Mouse (Mus musculus) liver, embryonic 14.5 days (tissue): ENCODE measurements around the gene Abcd2. TPM values are rescaled to one million over a fixed set of nuclear protein-coding genes. Genes with fewer than 3 reads are reported as not detected.

Experiments used
- ATAC-seq: fragments of 200-750 bp; cut with Nextera tagmentation; 2 replicates; pipeline ENCODE4 v1.8.0; 2017; ENCODE audit warnings: moderate number of reproducible peaks, mild to moderate bottlenecking, moderate library complexity; ENCODE audit not compliant: insufficient read depth
- DNase-seq, 3 experiments: peaks; one replicate each; pipeline ENCODE4 v3.0.0-alpha.2; 2012 to 2013; ENCODE audit warnings: low read depth in 3 of 3, low spot score in 3 of 3
- H3K27ac ChIP-seq: fragments of 300-500 bp; sonication (generic); 2 replicates; pipeline ENCODE4 v1.5.1; 2014; ENCODE audit warnings: moderate library complexity, mild to moderate bottlenecking, control low read depth, inconsistent platforms
- H3K27me3 ChIP-seq: fragments of 300-500 bp; sonication (generic); 2 replicates; pipeline ENCODE4 v1.6.1; 2014; ENCODE audit warnings: mild to moderate bottlenecking, low read length, moderate library complexity; ENCODE audit not compliant: control insufficient read depth, insufficient read depth
- H3K36me3 ChIP-seq: fragments of 300-500 bp; sonication (generic); replicated peaks from 2 replicates; pipeline ENCODE4 v1.6.1; 2014; ENCODE audit warnings: low read depth; ENCODE audit not compliant: control insufficient read depth, insufficient read depth
- H3K4me1 ChIP-seq, 2 experiments: fragments of 200-500 bp in 1 of 2; fragments of 300-500 bp in 1 of 2; sonication (generic) in 1 of 2; replicated peaks; 2 replicates each; pipeline ENCODE4 v1.6.1; 2012 to 2014; ENCODE audit warnings: antibody characterized with exemption in 1 of 2, inconsistent platforms in 1 of 2, low read length in 1 of 2; ENCODE audit not compliant: control insufficient read depth in 2 of 2, insufficient read depth in 2 of 2
- H3K4me2 ChIP-seq: fragments of 300-500 bp; sonication (generic); 2 replicates; pipeline ENCODE4 v1.6.1; 2014; ENCODE audit warnings: low read depth, mild to moderate bottlenecking, control low read depth, moderate library complexity
- H3K4me3 ChIP-seq, 2 experiments: fragments of 200-500 bp in 1 of 2; fragments of 300-500 bp in 1 of 2; sonication (generic) in 1 of 2; 2 replicates each; pipeline ENCODE4 v1.5.1; 2012 to 2014; ENCODE audit warnings: low read depth in 2 of 2, low read length in 2 of 2, mild to moderate bottlenecking in 2 of 2, control low read depth in 1 of 2, inconsistent platforms in 1 of 2, moderate library complexity in 1 of 2; ENCODE audit not compliant: insufficient read depth in 1 of 2
- H3K9ac ChIP-seq: fragments of 300-500 bp; sonication (generic); replicated peaks from 2 replicates; pipeline ENCODE4 v1.6.1; 2014; ENCODE audit warnings: mild to moderate bottlenecking, control low read depth, moderate library complexity
- H3K9me3 ChIP-seq: fragments of 300-500 bp; sonication (generic); 2 replicates; pipeline ENCODE4 v1.6.1; 2016; ENCODE audit warnings: low read length, mixed read lengths; ENCODE audit not compliant: control insufficient read depth
- CTCF ChIP-seq: IDR thresholded peaks from 2 replicates; pipeline ENCODE4 v1.5.1; 2016; ENCODE audit warnings: antibody characterized with exemption, low read depth, control low read depth
- EP300 ChIP-seq: IDR thresholded peaks from 2 replicates; pipeline ENCODE4 v1.6.1; 2016; ENCODE audit warnings: antibody characterized with exemption, low read depth
- WGBS: fragments of 180-500 bp; shearing (Covaris S2); extraction: QIAGEN DNeasy Blood & Tissue Kit; methylation state at CpG from one replicate; pipeline ENCODE4 v1.1.7; 2014; ENCODE audit not compliant: insufficient replicate concordance; 5-methylcytosine and 5-hydroxymethylcytosine counted together
- polyA plus RNA-seq, 2 experiments: library from polyadenylated mRNA; depleted of rRNA in 1 of 2; stranded (reverse) in 1 of 2; unstranded in 1 of 2; fragments of >200 nt; fragmentation: Nextera tagmentation in 1 of 2; extraction: Ambion mirVana in 1 of 2; gene quantifications; 2 replicates each; pipeline versions ENCODE4 v1.2.1 to v1.2.3; 2012 to 2014

Gene Abcd2
- polyA plus RNA-seq, 2 experiments: 1.1 to 2.5 TPM

GRCm38 (mm10) chr15:91171332-91171731 lies 20.3 kb downstream of the Abcd2 start:
- 60% methylated on average over 4 of the region's 4 CpGs for WGBS
- no peak for ATAC-seq

GRCm38 (mm10) chr15:91170602-91171328 lies 20.8 kb downstream of the Abcd2 start:
- ATAC-seq (no peak), DNase-seq (no peak)
- no peak overlapping the region for H3K4me2 ChIP-seq
- H3K27me3 ChIP-seq: no peaks in the 10 kb centered on the region
- H3K36me3 ChIP-seq: no peaks in the 10 kb centered on the region
- no peaks in the 10 kb centered on the region for H3K9me3 ChIP-seq
- H3K4me3 ChIP-seq: no peak overlapping the region
- H3K27ac ChIP-seq: no peak overlapping the region
- WGBS: 71% methylated on average over 9 of the region's 9 CpGs
- H3K4me1 ChIP-seq: no peaks in the 10 kb centered on the region
- TF ChIP-seq EP300: no peak
- no peak for TF ChIP-seq CTCF
- no peak overlapping the region for H3K9ac ChIP-seq

More at GRCm38 (mm10) chr15:91171332-91171731, 20.3 kb downstream of the Abcd2 start:
- no peak overlapping the region for H3K9ac ChIP-seq
- no peak overlapping the region for H3K27ac ChIP-seq
- no peaks in the 10 kb centered on the region for H3K4me1 ChIP-seq
- H3K36me3 ChIP-seq: no peaks in the 10 kb centered on the region
- H3K4me2 ChIP-seq: no peak overlapping the region
- no peak overlapping the region for H3K4me3 ChIP-seq
- DNase-seq: no peak
- H3K9me3 ChIP-seq: no peaks in the 10 kb centered on the region
- no peaks in the 10 kb centered on the region for H3K27me3 ChIP-seq
- TF ChIP-seq CTCF: no peak
- no peak for TF ChIP-seq EP300

GRCm38 (mm10) chr15:91167850-91168562 lies 23.6 kb downstream of the Abcd2 start:
- H3K4me2 ChIP-seq: no peak overlapping the region
- WGBS: 62% methylated on average over 13 of the region's 13 CpGs
- H3K9ac ChIP-seq: no peak overlapping the region
- no peak for TF ChIP-seq EP300
- no peak for TF ChIP-seq CTCF
- DNase-seq: no peak
- ATAC-seq: peak; percentile 62; the same call in 1 of the 2 replicates
- no peaks in the 10 kb centered on the region for H3K4me1 ChIP-seq
- no peaks in the 10 kb centered on the region for H3K9me3 ChIP-seq
- H3K27me3 ChIP-seq: no peaks in the 10 kb centered on the region
- no peaks in the 10 kb centered on the region for H3K36me3 ChIP-seq
- H3K27ac ChIP-seq: no peak overlapping the region
- H3K4me3 ChIP-seq: no peak overlapping the region

GRCm38 (mm10) chr15:91165021-91165420 lies 26.6 kb downstream of the Abcd2 start:
- Histone ChIP-seq H3K9ac (no peak overlapping the region), H3K4me3 (no peak overlapping the region), H3K4me1 (no peaks in the 10 kb centered on the region), H3K27ac (no peak overlapping the region), H3K9me3 (no peaks in the 10 kb centered on the region), H3K4me2 (no peak overlapping the region), H3K36me3 (no peaks in the 10 kb centered on the region), H3K27me3 (no peaks in the 10 kb centered on the region)
- ATAC-seq (no peak), DNase-seq (no peak)
- 13% methylated on average over 5 of the region's 5 CpGs for WGBS
- TF ChIP-seq EP300: no peak
- TF ChIP-seq CTCF: peak; percentile 64

GRCm38 (mm10) chr15:91163454-91163853 lies 28.1 kb downstream of the Abcd2 start:
- Histone ChIP-seq H3K27me3 (no peaks in the 10 kb centered on the region), H3K36me3 (no peaks in the 10 kb centered on the region), H3K9ac (no peak overlapping the region), H3K9me3 (no peaks in the 10 kb centered on the region), H3K27ac (no peak overlapping the region), H3K4me3 (no peak overlapping the region), H3K4me1 (no peaks in the 10 kb centered on the region), H3K4me2 (no peak overlapping the region)
- 60% methylated on average over 2 of the region's 2 CpGs for WGBS
- DNase-seq (no peak), ATAC-seq (no peak)
- TF ChIP-seq EP300 (no peak), CTCF (no peak)
